Mouse (Mus musculus) brain, embryonic 14.5 days (tissue): ENCODE data around the gene Rnd1.

Source experiments
- CTCF ChIP-seq: fragments of 200-500 bp; IDR thresholded peaks from 2 replicates; pipeline ENCODE4 v1.5.1; 2012; ENCODE audit warnings: inconsistent platforms, mild to moderate bottlenecking, moderate library complexity, borderline replicate concordance; ENCODE audit not compliant: insufficient read depth, insufficient read length; ENCODE audit errors: extremely low read depth
- POLR2A ChIP-seq: fragments of 200-500 bp; IDR thresholded peaks from 2 replicates; pipeline ENCODE4 v1.6.1; 2012; ENCODE audit warnings: mild to moderate bottlenecking, inconsistent platforms, borderline replicate concordance; ENCODE audit not compliant: poor library complexity, insufficient read depth, insufficient read length, severe bottlenecking; ENCODE audit errors: extremely low read depth

- TF ChIP-seq CTCF (no peak), POLR2A (no peak)
Observed at GRCm38 (mm10) chr15:98696216-98696615, 19.0 kb upstream of the Rnd1 start.
